Mouse (Mus musculus) cerebellum, adult 2 months (tissue): ENCODE measurements around the gene Fndc1. TPM values are rescaled to one million over a fixed set of nuclear protein-coding genes. Genes with fewer than 3 reads are reported as not detected.

ENCODE experiments used
- DNase-seq, 2 experiments: peaks; one replicate each; pipeline ENCODE4 v3.0.0; 2021
- H3K27ac ChIP-seq: fragments of 200-500 bp; 2 replicates; pipeline ENCODE4 v1.5.1; 2012; ENCODE audit warnings: low read length, control low read depth, inconsistent platforms; ENCODE audit not compliant: insufficient read depth
- H3K27me3 ChIP-seq: fragments of 200-500 bp; 2 replicates; pipeline ENCODE4 v1.6.1; 2012; ENCODE audit warnings: inconsistent platforms, mild to moderate bottlenecking, low read length, moderate library complexity; ENCODE audit not compliant: control insufficient read depth, insufficient read depth
- H3K4me1 ChIP-seq: fragments of 200-500 bp; 2 replicates; pipeline ENCODE4 v1.6.1; 2011; ENCODE audit warnings: low read length; ENCODE audit not compliant: control insufficient read depth, insufficient read depth
- H3K4me3 ChIP-seq: fragments of 200-500 bp; replicated peaks from 2 replicates; pipeline ENCODE3; 2011; ENCODE audit warnings: mild to moderate bottlenecking, low read depth, low read length, control low read depth; ENCODE audit not compliant: insufficient read depth
- CTCF ChIP-seq: fragments of 200-500 bp; IDR thresholded peaks from 2 replicates; pipeline ENCODE4 v1.5.1; 2011; ENCODE audit warnings: low read depth, mild to moderate bottlenecking, control low read depth, low read length, moderate library complexity, borderline replicate concordance; ENCODE audit not compliant: insufficient read depth
- POLR2A ChIP-seq: fragments of 200-500 bp; IDR thresholded peaks from 2 replicates; pipeline ENCODE4 v1.6.1; 2011; ENCODE audit warnings: low read length, control low read depth, borderline replicate concordance; ENCODE audit not compliant: insufficient read depth
- WGBS: fragments of 180-500 bp; shearing (Covaris S2); methylation state at CpG from one replicate; pipeline ENCODE4 v1.1.7; 2018; 5-methylcytosine and 5-hydroxymethylcytosine counted together
- polyA plus RNA-seq: library from polyadenylated mRNA; depleted of rRNA; stranded (reverse); fragments of >200 nt; gene quantifications from 2 replicates; pipeline ENCODE4 v1.2.3, GENCODE M21; 2012

Fndc1 gene
- polyA plus RNA-seq, 1 experiment, result 1.3 TPM

DNA sequence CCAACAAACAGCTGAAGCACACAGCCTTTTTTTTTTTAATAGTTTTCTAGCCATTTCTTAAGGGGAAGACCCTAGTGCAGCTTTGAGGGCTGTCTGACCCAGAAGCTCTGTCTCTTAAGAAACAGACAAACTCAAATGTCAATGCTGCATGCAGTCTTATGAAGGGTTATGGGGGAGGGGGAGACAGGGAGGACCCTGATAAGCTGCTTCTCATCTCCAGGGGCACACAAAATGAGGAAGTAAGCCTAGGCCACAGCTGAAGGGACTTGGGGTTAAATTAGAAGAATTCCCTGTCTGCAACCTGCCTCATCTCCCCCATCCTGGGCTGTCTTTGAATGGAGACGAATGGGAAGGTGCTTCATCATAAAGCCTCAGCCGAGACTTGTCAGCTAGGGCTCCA is 19.1 kb downstream of the Fndc1 start:
- no peak overlapping the region for H3K27ac ChIP-seq
- WGBS, result 95% methylated on average over 2 of the region's 2 CpGs
- no peak for TF ChIP-seq CTCF
- no peak for TF ChIP-seq POLR2A
- DNase-seq, result no peak
- H3K4me1 ChIP-seq, result no peaks in the 10 kb centered on the region
- H3K4me3 ChIP-seq, result no peak overlapping the region
- H3K27me3 ChIP-seq, result no peaks in the 10 kb centered on the region

DNA sequence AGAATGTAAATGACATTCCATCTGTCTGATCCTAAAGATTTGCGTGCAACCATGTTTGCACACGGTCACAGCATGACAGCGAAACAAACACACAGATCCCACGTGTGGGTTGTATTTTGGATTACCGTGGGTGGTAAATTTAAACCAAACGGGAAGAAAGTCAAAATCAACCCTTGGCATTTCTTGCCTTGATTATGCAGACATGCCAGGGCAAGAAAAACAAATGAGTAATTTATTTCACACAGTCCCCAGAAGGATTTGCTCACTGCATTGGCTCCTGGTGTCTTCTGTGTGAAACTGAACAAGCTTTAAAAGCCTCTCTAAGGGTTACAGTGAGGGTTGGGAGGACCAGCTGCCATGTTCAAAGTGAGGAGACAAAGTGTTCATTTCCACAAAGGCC is 22.0 kb downstream of the Fndc1 start:
- Histone ChIP-seq H3K4me3 (no peak overlapping the region), H3K4me1 (no peaks in the 10 kb centered on the region), H3K27ac (no peak overlapping the region), H3K27me3 (no peaks in the 10 kb centered on the region)
- no peak for TF ChIP-seq CTCF
- no peak for TF ChIP-seq POLR2A
- 73% methylated on average over 6 of the region's 6 CpGs for WGBS
- no peak for DNase-seq

DNA sequence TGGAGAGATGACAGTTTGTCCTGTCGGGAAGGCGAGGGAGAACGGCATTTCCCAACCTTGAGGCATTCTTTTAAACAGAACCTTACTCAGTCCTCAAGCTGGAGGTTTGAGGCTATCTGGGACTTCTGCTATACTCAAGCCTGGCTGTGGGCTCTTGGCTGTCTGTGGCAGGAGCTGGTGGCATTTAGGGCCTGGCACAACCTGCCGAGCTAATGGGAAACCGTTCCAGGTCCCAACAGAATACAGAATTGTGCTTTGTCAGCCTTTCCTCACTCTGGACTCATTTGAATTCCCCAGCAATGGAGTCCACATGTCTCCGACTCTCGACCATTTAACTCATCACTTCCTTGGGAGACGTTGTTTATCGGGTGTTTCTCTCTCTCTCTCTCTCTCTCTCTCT is 24.6 kb downstream of the Fndc1 start:
- Histone ChIP-seq H3K4me1 (no peaks in the 10 kb centered on the region), H3K27ac (no peak overlapping the region), H3K4me3 (no peak overlapping the region), H3K27me3 (no peaks in the 10 kb centered on the region)
- DNase-seq, result peak in 1 of 2 experiments; percentile 3
- WGBS, result 68% methylated on average over 9 of the region's 9 CpGs
- TF ChIP-seq POLR2A (no peak), CTCF (no peak)

DNA sequence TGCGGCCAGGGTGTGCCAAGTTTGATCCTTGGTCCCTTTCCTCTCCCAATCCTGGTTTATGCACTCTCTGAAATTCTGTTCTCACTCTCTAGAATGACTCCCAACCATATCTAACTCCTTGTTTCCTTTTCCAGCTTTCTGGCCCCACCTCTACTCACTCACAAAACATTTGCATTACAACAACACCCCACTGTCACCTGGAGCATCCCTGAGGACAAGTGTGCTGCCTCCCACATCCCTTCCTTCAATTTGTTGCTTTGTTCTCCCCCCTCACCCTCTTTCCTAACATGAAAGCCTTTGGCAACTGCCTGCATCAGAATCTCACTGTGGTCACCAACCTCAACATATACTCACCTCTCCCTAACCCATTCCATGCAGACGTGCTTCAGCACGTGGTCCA is 27.2 kb downstream of the Fndc1 start:
- no peak overlapping the region for H3K4me3 ChIP-seq
- no peaks in the 10 kb centered on the region for H3K4me1 ChIP-seq
- DNase-seq, result no peak
- TF ChIP-seq POLR2A, result no peak
- TF ChIP-seq CTCF, result no peak
- 73% methylated on average over 3 of the region's 3 CpGs for WGBS
- no peak overlapping the region for H3K27ac ChIP-seq
- H3K27me3 ChIP-seq, result no peaks in the 10 kb centered on the region

DNA sequence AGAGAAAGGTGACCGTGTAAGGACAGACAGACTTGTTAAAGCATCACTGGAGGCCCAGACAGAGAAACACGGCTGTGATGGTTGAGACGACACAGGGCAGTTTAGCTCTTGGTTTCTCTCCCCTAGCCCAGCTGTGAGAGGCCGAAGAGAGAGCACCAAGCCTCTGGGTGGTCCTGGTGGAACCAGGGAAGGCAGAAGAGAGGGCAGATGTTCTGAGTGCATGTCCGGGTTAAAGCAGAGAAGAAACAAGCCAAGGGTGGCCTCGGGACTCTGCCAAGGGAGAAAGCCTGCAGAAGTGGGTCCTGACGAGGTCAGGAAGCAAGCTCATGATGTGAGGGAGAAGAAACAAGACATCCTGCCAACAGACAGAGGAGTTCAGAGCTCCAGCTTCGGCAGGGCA is 31.5 kb downstream of the Fndc1 start:
- H3K27ac ChIP-seq, result no peak overlapping the region
- DNase-seq, result no peak
- WGBS, result 64% methylated on average over 8 of the region's 8 CpGs

DNA sequence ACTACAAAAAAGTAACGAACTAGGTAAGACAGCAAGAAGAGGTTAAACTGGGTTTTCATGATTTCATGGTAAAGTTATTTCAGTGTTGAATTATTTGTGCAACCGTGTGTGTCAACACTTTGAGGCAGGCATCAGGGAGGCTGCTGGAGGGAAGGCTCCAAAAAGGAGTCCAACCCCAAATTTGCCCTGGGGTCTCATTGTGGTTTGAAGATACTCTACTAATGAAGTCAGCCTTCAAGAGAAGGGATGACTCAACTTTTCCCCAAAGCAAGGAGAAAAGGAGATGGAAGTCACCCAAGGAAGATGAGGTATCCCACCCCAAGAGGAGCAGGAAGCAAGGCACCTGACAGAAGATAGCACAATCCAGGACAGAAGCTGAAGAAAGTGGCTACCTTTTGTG is 31.9 kb downstream of the Fndc1 start:
- 83% methylated on average over 2 of the region's 2 CpGs for WGBS
- no peak for TF ChIP-seq CTCF
- no peak for TF ChIP-seq POLR2A
- Histone ChIP-seq H3K27me3 (no peaks in the 10 kb centered on the region), H3K4me1 (no peaks in the 10 kb centered on the region), H3K27ac (no peak overlapping the region), H3K4me3 (no peak overlapping the region)
- DNase-seq, result no peak

More for the DNA sequence above, 31.5 kb downstream of the Fndc1 start:
- TF ChIP-seq POLR2A, result no peak
- no peak for TF ChIP-seq CTCF
- H3K4me3 ChIP-seq, result no peak overlapping the region
- no peaks in the 10 kb centered on the region for H3K4me1 ChIP-seq
- H3K27me3 ChIP-seq, result no peaks in the 10 kb centered on the region

DNA sequence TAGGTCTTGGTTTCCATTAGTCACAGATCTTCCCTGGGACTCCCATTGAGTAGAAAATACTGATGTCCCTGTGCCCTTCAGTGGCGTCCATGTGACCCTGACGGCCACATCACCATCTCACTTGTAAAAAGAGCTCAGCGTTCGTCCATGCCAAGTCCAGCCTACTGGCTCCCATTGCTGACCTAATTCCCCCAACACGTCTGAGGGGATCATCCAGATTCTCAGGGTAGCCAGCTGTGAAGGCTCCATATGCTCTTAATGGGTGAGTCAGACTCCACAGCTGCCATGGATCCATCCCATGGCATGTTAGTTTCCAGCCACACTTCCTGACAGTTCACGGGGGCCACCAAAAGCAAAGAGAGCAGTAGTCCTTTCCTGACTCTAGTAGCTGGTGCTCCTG is 33.0 kb downstream of the Fndc1 start:
- 50% methylated on average over 6 of the region's 6 CpGs for WGBS

DNA sequence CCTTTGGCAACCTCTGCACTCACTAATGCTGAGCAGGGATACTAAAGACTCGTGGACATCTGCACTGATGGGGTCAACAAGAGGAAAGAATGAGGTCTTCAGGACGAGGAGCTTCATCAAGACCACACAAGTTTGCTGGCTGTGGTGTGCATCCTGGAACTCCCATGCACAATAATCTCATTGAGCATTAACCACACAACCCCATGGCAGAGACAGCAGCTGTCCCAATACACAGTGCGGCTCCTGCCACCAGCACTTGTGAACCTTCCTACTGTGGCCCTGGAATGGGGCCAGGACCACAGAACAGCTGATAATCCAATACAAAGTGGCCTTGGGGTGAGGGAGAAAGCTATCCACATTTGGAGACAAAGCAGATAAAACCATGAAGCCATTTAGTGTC is 36.6 kb downstream of the Fndc1 start:
- no peak for DNase-seq
- Histone ChIP-seq H3K27ac (no peak overlapping the region), H3K4me3 (no peak overlapping the region), H3K27me3 (no peaks in the 10 kb centered on the region), H3K4me1 (no peaks in the 10 kb centered on the region)
- no peak for TF ChIP-seq POLR2A
- TF ChIP-seq CTCF, result no peak
- 6% methylated on average over 3 of the region's 3 CpGs for WGBS

More for the DNA sequence above, 33.0 kb downstream of the Fndc1 start:
- no peaks in the 10 kb centered on the region for H3K27me3 ChIP-seq
- no peaks in the 10 kb centered on the region for H3K4me1 ChIP-seq
- TF ChIP-seq CTCF (no peak), POLR2A (no peak)
- H3K27ac ChIP-seq, result no peak overlapping the region
- DNase-seq, result no peak
- H3K4me3 ChIP-seq, result no peak overlapping the region
